Mouse (Mus musculus) embryonic fibroblast, embryonic 13.5 days (primary cell): Measurements from ENCODE around the gene Nup37.

Source experiments
- CTCF ChIP-seq: IDR thresholded peaks from 2 replicates; pipeline ENCODE4 v1.5.1; 2011; ENCODE audit warnings: mild to moderate bottlenecking, control low read depth, low read length, moderate library complexity, borderline replicate concordance; ENCODE audit not compliant: insufficient read depth
- POLR2A ChIP-seq: IDR thresholded peaks from 2 replicates; pipeline ENCODE4 v1.6.1; 2011; ENCODE audit warnings: low read depth, mild to moderate bottlenecking, control low read depth, low read length, moderate library complexity

DNA sequence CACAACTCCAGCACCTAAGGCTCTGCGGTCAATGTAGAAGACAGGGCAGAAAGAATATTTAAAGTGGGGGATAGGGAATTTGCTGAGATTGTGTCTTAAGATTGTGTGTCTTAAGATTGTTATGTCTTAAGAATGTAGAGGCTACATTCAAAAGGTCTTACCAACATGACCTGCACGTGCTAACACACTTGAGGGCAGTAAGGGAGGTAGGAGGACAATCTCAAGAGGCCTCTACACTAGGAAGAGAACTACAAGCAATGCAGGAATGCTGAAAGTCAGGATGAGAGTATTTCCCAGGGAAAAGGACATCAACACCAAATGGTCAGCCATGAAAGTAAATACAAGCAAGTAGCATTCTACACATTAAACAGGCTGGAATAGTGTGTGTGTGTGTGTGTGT is 40.6 kb upstream of the Nup37 start:
- no peak for TF ChIP-seq CTCF
- no peak for TF ChIP-seq POLR2A
